Mouse (Mus musculus) spleen, adult 2 months (tissue): ENCODE results near the gene Rplp0. TPM values are rescaled to one million over a fixed set of nuclear protein-coding genes. Genes with fewer than 3 reads are reported as not detected.

Source experiments
- DNase-seq, 2 experiments: peaks; one replicate each; pipeline versions ENCODE4 v3.0.0 to v3.0.0-alpha.2; 2012 to 2021; ENCODE audit warnings: low spot score in 2 of 2, low read depth in 1 of 2
- H3K27ac ChIP-seq: fragments of 200-500 bp; 2 replicates; pipeline ENCODE4 v1.5.1; 2012; ENCODE audit warnings: low read length, inconsistent platforms; ENCODE audit not compliant: insufficient read depth
- H3K27me3 ChIP-seq: fragments of 200-500 bp; 2 replicates; pipeline ENCODE4 v1.6.1; 2012; ENCODE audit warnings: mild to moderate bottlenecking, moderate library complexity, low read length, inconsistent platforms; ENCODE audit not compliant: control insufficient read depth, insufficient read depth
- H3K36me3 ChIP-seq: fragments of 200-500 bp; 2 replicates; pipeline ENCODE4 v1.6.1; 2012; ENCODE audit warnings: mild to moderate bottlenecking, low read length, inconsistent platforms; ENCODE audit not compliant: control insufficient read depth, insufficient read depth
- H3K4me1 ChIP-seq: fragments of 200-500 bp; 2 replicates; pipeline ENCODE4 v1.6.1; 2011; ENCODE audit warnings: inconsistent platforms; ENCODE audit not compliant: control insufficient read depth, insufficient read depth, insufficient read length
- H3K4me3 ChIP-seq: fragments of 200-500 bp; 2 replicates; pipeline ENCODE4 v1.5.1; 2011; ENCODE audit warnings: mild to moderate bottlenecking, inconsistent platforms; ENCODE audit not compliant: insufficient read depth, insufficient read length; ENCODE audit errors: extremely low read depth
- CTCF ChIP-seq: fragments of 200-500 bp; IDR thresholded peaks from 2 replicates; pipeline ENCODE4 v1.5.1; 2011; ENCODE audit warnings: mild to moderate bottlenecking, inconsistent platforms; ENCODE audit not compliant: insufficient read depth, insufficient read length, insufficient replicate concordance; ENCODE audit errors: extremely low read depth
- POLR2A ChIP-seq: fragments of 200-500 bp; IDR thresholded peaks from 2 replicates; pipeline ENCODE4 v1.6.1; 2011; ENCODE audit warnings: low read depth, low read length, inconsistent platforms
- WGBS: fragments of 180-500 bp; shearing (Covaris S2); methylation state at CpG from one replicate; pipeline ENCODE4 v1.1.7; 2018; 5-methylcytosine and 5-hydroxymethylcytosine counted together
- polyA plus RNA-seq: library from polyadenylated mRNA; depleted of rRNA; stranded (reverse); fragments of >200 nt; gene quantifications from 2 replicates; pipeline ENCODE4 v1.2.3, GENCODE M21; 2012

The Rplp0 gene
- polyA plus RNA-seq, 1 experiment, result 2,476 TPM

DNA sequence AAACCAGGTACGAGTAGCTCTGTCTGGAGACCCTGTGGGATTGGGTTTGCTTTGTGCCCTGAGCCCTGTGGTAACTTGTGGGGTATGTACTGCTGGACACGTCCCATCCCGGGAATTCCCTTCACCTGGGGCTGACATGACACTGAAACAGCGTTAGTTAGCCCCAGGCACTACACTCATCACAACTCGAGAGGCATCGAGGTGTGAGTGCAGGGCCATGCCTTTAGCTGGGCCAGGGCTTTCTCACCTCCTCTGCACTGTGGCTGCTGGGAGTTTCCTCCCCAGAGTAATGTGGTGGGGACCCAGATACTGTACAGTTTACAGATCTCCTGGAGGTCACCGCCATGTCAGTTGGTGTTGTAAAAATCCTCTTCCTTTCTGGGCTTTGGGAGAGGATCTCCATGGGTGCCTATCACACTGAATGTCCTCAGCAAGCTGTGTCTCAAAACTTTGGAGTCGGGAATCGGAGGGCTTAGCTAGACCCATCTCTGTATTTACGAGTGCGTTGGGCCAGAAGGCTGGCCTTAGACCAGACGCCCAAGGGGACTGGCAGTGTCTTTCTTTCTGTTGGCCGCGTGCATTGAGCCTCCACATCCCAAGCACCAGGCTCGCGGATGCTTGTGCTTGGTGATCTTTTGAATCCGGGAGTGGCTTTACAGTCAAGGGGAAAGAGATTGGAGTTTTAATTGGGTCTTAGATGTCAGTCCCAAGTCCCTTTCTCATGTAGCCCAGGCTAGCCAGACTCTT lies 32.6 kb upstream of the Rplp0 start:
- no peaks in the 10 kb centered on the region for H3K36me3 ChIP-seq
- DNase-seq, result no peak
- no peaks in the 10 kb centered on the region for H3K27me3 ChIP-seq
- no peak overlapping the region for H3K27ac ChIP-seq
- no peak overlapping the region for H3K4me3 ChIP-seq
- WGBS, result 80% methylated on average over 17 of the region's 17 CpGs
- TF ChIP-seq CTCF, result no peak
- peaks cover 22% of the 10 kb centered on the region for H3K4me1 ChIP-seq

DNA sequence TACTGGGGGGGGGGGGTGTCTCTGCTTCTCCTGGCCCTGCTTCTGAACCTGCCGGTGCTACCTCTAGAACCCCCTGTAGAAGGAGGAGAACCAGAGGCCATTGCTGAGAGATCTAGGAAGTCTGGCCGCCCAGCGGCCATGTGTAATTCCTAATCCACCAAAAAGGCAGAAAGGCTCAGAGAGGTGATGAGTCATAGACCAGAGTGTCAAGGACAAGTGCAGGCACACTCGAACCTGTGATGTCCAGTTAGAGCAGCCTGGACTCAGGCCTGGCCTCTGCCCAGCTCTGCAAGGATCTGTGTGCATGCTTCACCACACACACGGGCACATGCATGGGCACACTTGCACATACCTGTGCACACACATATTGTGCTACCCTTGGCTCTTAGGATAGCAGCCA lies 31.1 kb upstream of the Rplp0 start:
- H3K4me1 ChIP-seq, result peaks cover 22% of the 10 kb centered on the region
- H3K36me3 ChIP-seq, result no peaks in the 10 kb centered on the region
- TF ChIP-seq POLR2A, result no peak
- TF ChIP-seq CTCF, result no peak
- WGBS, result 83% methylated on average over 5 of the region's 5 CpGs
- H3K4me3 ChIP-seq, result no peak overlapping the region
- H3K27ac ChIP-seq, result no peak overlapping the region
- no peaks in the 10 kb centered on the region for H3K27me3 ChIP-seq
- no peak for DNase-seq

DNA sequence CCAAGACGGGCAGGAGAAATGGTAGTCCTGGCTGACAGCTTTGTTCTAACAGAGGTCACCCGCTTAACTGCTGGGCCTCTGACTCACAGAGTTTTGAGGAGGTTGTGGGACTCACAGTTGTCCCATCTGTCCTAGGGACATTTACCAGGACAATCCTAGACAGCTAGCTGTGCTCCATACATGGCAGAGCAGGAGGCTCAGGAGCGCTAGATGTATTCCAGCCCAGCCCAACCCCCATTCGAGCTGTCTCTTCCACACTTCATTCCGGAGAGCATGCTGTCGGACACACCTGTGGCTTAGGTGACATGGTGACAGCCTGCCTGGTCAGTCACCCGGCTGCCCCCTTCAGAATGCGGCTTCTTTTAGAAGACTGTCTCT lies 29.9 kb upstream of the Rplp0 start:
- WGBS, result 58% methylated on average over 8 of the region's 8 CpGs
- no peak for DNase-seq
- H3K4me3 ChIP-seq, result no peak overlapping the region
- no peaks in the 10 kb centered on the region for H3K27me3 ChIP-seq
- H3K27ac ChIP-seq, result 0 out of 2 replicates have a peak overlapping the region, but pooled peaks have one; percentile 17
- TF ChIP-seq CTCF, result no peak
- H3K36me3 ChIP-seq, result no peaks in the 10 kb centered on the region
- H3K4me1 ChIP-seq, result peaks cover 28% of the 10 kb centered on the region

DNA sequence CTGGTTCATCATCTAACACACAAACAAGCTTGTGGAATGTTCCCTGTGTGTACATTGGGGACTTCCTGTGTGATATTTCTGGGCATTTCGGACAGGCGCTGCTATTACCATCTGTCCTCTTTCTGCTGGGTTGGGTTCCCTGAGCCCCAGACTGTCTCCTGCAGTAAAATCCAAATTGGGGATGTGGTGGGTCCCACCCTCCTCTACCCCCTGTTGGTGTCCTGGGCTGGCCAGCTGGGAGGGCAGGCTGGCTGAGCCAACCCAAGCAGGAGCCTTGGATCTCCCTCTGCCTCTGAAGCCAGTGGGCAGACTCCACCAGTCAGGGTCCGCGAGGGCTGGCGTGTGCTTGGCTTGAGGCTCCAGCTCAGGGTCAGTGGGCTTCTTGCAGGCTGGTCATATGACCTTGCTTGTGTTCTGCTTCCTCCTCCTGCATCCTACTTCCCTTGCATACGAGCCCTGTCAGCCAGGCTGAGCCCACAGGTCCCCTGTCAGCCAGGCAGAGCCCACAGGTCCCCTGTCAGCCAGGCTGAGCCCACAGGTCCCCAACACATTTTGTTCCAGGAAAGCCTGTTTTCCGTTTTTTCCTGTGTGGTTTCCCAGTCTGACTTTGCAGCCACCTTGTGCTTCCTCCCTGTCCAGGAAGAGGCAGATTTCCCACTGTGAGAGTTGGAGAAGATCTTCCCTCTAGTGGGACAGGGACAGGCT lies 29.4 kb upstream of the Rplp0 start:
- no peak for DNase-seq
- TF ChIP-seq POLR2A, result no peak
- TF ChIP-seq CTCF, result no peak
- Histone ChIP-seq H3K27me3 (no peaks in the 10 kb centered on the region), H3K27ac (peak overlapping the region; percentile 54), H3K4me3 (no peak overlapping the region), H3K4me1 (peaks cover 34% of the 10 kb centered on the region), H3K36me3 (no peaks in the 10 kb centered on the region)
- 16% methylated on average over 7 of the region's 7 CpGs for WGBS

DNA sequence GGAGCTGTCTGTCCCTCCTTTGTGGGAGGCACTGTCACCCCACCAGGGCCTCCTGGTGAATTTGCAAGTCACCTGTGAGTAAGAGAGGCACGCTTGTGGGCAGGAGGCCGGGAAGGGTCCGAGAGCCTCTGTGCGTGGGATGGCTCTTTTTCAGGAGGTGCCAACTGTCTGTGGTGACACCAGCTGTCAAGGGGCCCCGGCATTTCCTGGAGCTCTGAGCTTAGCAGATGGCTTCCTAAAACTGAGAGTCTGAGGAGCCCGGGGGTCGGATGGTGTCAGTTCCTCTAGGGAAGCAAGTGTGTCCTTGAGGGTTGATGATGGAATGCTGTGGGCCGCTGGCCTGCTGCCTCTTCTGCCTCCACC lies 28.8 kb upstream of the Rplp0 start:
- Histone ChIP-seq H3K27ac (peak overlapping the region; percentile 15; the same call in 1 of the 2 replicates), H3K4me1 (peaks cover 39% of the 10 kb centered on the region), H3K27me3 (no peaks in the 10 kb centered on the region), H3K36me3 (no peaks in the 10 kb centered on the region), H3K4me3 (no peak overlapping the region)
- no peak for TF ChIP-seq CTCF
- DNase-seq, result no peak
- 8% methylated on average over 8 of the region's 8 CpGs for WGBS

DNA sequence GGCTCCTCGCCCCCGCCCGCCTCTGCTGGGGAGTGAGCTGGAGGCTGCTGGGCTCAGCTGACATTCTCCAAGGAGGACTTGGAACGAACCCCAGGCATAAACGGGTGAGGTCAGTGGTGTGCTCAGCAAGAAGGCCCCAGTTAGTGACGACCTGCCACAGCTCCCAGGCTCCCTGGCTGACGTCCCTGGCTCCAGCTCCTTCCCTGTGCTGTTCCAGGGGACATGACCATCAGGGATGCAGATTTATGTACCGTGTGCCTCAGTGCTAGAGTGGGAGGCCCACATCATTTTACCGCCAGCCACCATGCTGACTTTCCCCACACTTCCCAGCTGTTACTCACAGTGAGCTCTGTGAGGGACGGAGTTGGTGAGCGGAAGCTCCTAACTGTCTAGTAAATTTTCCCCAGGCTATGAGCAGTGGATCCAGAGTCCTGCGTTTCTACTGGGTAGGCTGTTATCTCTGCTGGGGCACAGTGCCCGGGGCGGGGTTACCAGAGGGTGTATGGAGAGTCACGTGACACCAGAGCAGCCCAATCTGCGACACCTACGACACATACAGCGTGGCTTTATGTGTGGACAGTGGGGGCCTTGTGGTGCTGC lies 27.5 kb upstream of the Rplp0 start:
- peaks cover 46% of the 10 kb centered on the region for H3K4me1 ChIP-seq
- no peak overlapping the region for H3K4me3 ChIP-seq
- WGBS, result 54% methylated on average over 18 of the region's 18 CpGs
- DNase-seq, result no peak
- no peaks in the 10 kb centered on the region for H3K36me3 ChIP-seq
- TF ChIP-seq CTCF, result no peak
- no peak for TF ChIP-seq POLR2A
- no peaks in the 10 kb centered on the region for H3K27me3 ChIP-seq
- H3K27ac ChIP-seq, result peak overlapping the region; percentile 46; the same call in 1 of the 2 replicates

DNA sequence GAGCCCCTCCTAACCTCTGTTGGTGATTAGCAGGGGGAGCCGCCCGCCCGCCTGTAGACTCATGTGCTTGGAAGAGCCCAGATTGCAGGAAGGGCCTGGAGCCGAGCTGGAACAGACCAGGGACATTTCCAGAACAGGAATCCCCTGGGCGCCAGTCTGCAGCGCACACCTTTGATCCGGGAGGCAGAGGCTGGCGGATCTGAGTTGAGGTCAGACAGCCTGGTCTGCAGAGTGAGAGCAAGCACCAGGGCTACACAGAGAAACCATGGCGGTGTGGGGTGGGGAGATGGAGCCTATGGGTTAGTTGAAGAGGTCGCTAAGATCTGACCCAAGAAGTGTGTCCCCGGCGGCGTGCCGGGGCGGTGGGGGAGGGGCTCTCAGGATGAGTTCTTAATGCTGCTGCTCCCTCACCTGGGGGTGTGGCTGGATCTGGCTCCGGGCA lies 25.0 kb upstream of the Rplp0 start:
- DNase-seq, result no peak
- no peaks in the 10 kb centered on the region for H3K36me3 ChIP-seq
- TF ChIP-seq CTCF, result no peak
- TF ChIP-seq POLR2A, result no peak
- H3K4me3 ChIP-seq, result no peak overlapping the region
- peak overlapping the region; percentile 67 for H3K27ac ChIP-seq
- peaks cover 51% of the 10 kb centered on the region for H3K4me1 ChIP-seq
- no peaks in the 10 kb centered on the region for H3K27me3 ChIP-seq
- WGBS, result 38% methylated on average over 16 of the region's 16 CpGs
